Mouse (Mus musculus) forebrain, postnatal 0 days (tissue): ENCODE data around the gene Stab2. TPM values are rescaled to one million over a fixed set of nuclear protein-coding genes. Genes with fewer than 3 reads are reported as not detected.

Source experiments
- ATAC-seq: fragments of 200-750 bp; cut with Nextera tagmentation; 2 replicates; pipeline ENCODE4 v1.8.0; 2017; ENCODE audit warnings: mild to moderate bottlenecking, moderate library complexity
- DNase-seq: peaks from one replicate; pipeline ENCODE4 v3.0.0-alpha.2; 2015
- H3K27ac ChIP-seq: fragments of 300-500 bp; sonication (generic); 2 replicates; pipeline ENCODE4 v1.5.1; 2014; ENCODE audit warnings: low read depth, mild to moderate bottlenecking, antibody characterized with exemption, low read length, moderate library complexity, mixed read lengths
- H3K27me3 ChIP-seq: fragments of 300-500 bp; sonication (generic); 2 replicates; pipeline ENCODE4 v1.6.1; 2014; ENCODE audit warnings: mild to moderate bottlenecking, low read length, mixed read lengths; ENCODE audit not compliant: insufficient read depth
- H3K36me3 ChIP-seq: fragments of 300-500 bp; sonication (generic); 2 replicates; pipeline ENCODE4 v1.6.1; 2014; ENCODE audit warnings: mild to moderate bottlenecking, moderate library complexity; ENCODE audit not compliant: insufficient read depth
- H3K4me1 ChIP-seq: fragments of 300-500 bp; sonication (generic); 2 replicates; pipeline ENCODE4 v1.6.1; 2014; ENCODE audit warnings: antibody characterized with exemption; ENCODE audit not compliant: insufficient read depth
- H3K4me2 ChIP-seq: fragments of 300-500 bp; sonication (generic); 2 replicates; pipeline ENCODE4 v1.6.1; 2014; ENCODE audit warnings: low read depth, mild to moderate bottlenecking, moderate library complexity
- H3K4me3 ChIP-seq: fragments of 300-500 bp; sonication (generic); 2 replicates; pipeline ENCODE4 v1.5.1; 2014; ENCODE audit warnings: low read depth, low read length, mixed read lengths
- H3K9ac ChIP-seq: fragments of 300-500 bp; sonication (generic); 2 replicates; pipeline ENCODE4 v1.6.1; 2014; ENCODE audit warnings: mild to moderate bottlenecking
- H3K9me3 ChIP-seq: fragments of 300-500 bp; sonication (generic); 2 replicates; pipeline ENCODE4 v1.6.1; 2016; ENCODE audit warnings: low read length
- CTCF ChIP-seq: sonication (generic); IDR thresholded peaks from 2 replicates; pipeline ENCODE4 v1.5.1; 2016; ENCODE audit warnings: antibody characterized with exemption, control low read depth, low read depth
- WGBS: fragments of 180-500 bp; shearing (Covaris S2); extraction: QIAGEN DNeasy Blood & Tissue Kit; methylation state at CpG from one replicate; pipeline ENCODE4 v1.1.7; 2014; 5-methylcytosine and 5-hydroxymethylcytosine counted together
- polyA plus RNA-seq: library from polyadenylated mRNA; unstranded; fragments of >200 nt; fragmentation: Nextera tagmentation; extraction: Ambion mirVana; gene quantifications from 2 replicates; pipeline ENCODE4 v1.2.1, GENCODE M21; 2015
- total RNA-seq: library from RNA; depleted of rRNA; stranded (reverse); fragments of >200 nt; gene quantifications from 2 replicates; pipeline ENCODE4 v1.2.3, GENCODE M21; 2014

Gene Stab2
- total and polyA plus RNA-seq, 2 experiments from 2014 or later = 0.08 to 0.19 TPM

GRCm38 (mm10) chr10:86992238-86992976, 15.4 kb downstream of the Stab2 start:
- H3K4me1 ChIP-seq = no peaks in the 10 kb centered on the region
- no peaks in the 10 kb centered on the region for H3K36me3 ChIP-seq
- H3K9ac ChIP-seq = no peak overlapping the region
- DNase-seq (no peak), ATAC-seq (no peak)
- no peaks in the 10 kb centered on the region for H3K27me3 ChIP-seq
- no peak overlapping the region for H3K27ac ChIP-seq
- no peak overlapping the region for H3K4me3 ChIP-seq
- no peaks in the 10 kb centered on the region for H3K9me3 ChIP-seq
- H3K4me2 ChIP-seq = no peak overlapping the region
- no peak for TF ChIP-seq CTCF
- 83% methylated on average over 14 of the region's 14 CpGs for WGBS

DNA sequence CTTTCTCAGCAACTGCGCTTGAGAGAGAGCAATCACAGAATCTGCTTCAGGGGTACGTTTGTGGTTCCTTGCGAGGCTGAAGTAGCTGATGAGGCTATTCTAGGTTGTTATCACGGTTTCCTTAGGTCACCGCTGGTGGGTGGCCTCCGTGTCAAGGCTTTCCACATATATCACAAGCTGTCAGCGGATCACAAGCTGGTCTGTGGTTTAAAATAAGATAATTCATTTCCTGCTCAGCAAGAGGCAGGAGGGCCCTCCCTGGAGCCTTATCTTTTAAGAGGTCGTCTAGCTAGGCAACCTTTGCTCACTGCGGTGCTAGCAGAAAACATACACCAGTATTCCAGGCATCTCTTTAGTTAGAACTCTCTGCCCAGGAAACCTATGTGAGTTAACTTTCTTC, 17.2 kb downstream of the Stab2 start:
- 91% methylated on average over 9 of the region's 9 CpGs for WGBS

GRCm38 (mm10) chr10:86989838-86990237, 18.0 kb downstream of the Stab2 start:
- H3K4me3 ChIP-seq = no peak overlapping the region
- H3K27me3 ChIP-seq = no peaks in the 10 kb centered on the region
- H3K4me2 ChIP-seq = no peak overlapping the region
- ATAC-seq (no peak), DNase-seq (no peak)
- 63% methylated on average over 8 of the region's 8 CpGs for WGBS
- H3K9ac ChIP-seq = no peak overlapping the region
- H3K27ac ChIP-seq = no peak overlapping the region
- no peaks in the 10 kb centered on the region for H3K4me1 ChIP-seq
- no peaks in the 10 kb centered on the region for H3K36me3 ChIP-seq
- TF ChIP-seq CTCF = no peak
- H3K9me3 ChIP-seq = no peaks in the 10 kb centered on the region

More for the DNA sequence above, 17.2 kb downstream of the Stab2 start:
- Histone ChIP-seq H3K27ac (no peak overlapping the region), H3K4me2 (no peak overlapping the region), H3K27me3 (no peaks in the 10 kb centered on the region), H3K36me3 (no peaks in the 10 kb centered on the region), H3K4me3 (no peak overlapping the region), H3K4me1 (no peaks in the 10 kb centered on the region), H3K9me3 (no peaks in the 10 kb centered on the region), H3K9ac (no peak overlapping the region)
- ATAC-seq (no peak), DNase-seq (no peak)
- no peak for TF ChIP-seq CTCF

- ATAC-seq (0 out of 2 replicates have a peak, but pooled peaks have one; percentile 34), DNase-seq (peak; percentile 10)
- Histone ChIP-seq H3K4me3 (no peak overlapping the region), H3K9ac (no peak overlapping the region), H3K4me1 (no peaks in the 10 kb centered on the region), H3K27me3 (no peaks in the 10 kb centered on the region), H3K36me3 (no peaks in the 10 kb centered on the region), H3K4me2 (no peak overlapping the region), H3K27ac (no peak overlapping the region), H3K9me3 (no peaks in the 10 kb centered on the region)
- 74% methylated on average over 5 of the region's 5 CpGs for WGBS
- peak; percentile 30; the same call in 1 of the 2 replicates for TF ChIP-seq CTCF
Observed at GRCm38 (mm10) chr10:86976001-86976726, 31.7 kb downstream of the Stab2 start.

- Histone ChIP-seq H3K9me3 (no peaks in the 10 kb centered on the region), H3K27me3 (no peaks in the 10 kb centered on the region), H3K4me1 (no peaks in the 10 kb centered on the region), H3K4me2 (no peak overlapping the region), H3K9ac (no peak overlapping the region), H3K4me3 (no peak overlapping the region), H3K36me3 (no peaks in the 10 kb centered on the region), H3K27ac (no peak overlapping the region)
- no peak for TF ChIP-seq CTCF
- ATAC-seq (no peak), DNase-seq (no peak)
- 81% methylated on average over 5 of the region's 5 CpGs for WGBS
Observed at GRCm38 (mm10) chr10:86973276-86973675, 34.5 kb downstream of the Stab2 start.

GRCm38 (mm10) chr10:86972503-86972826, 35.4 kb downstream of the Stab2 start:
- 25% methylated on average over 7 of the region's 7 CpGs for WGBS

More at GRCm38 (mm10) chr10:86972503-86972826, 35.4 kb downstream of the Stab2 start:
- no peak for TF ChIP-seq CTCF
- H3K36me3 ChIP-seq = no peaks in the 10 kb centered on the region
- DNase-seq (no peak), ATAC-seq (no peak)
- no peaks in the 10 kb centered on the region for H3K27me3 ChIP-seq
- no peak overlapping the region for H3K4me3 ChIP-seq
- peak overlapping the region; percentile 41 for H3K4me2 ChIP-seq
- no peaks in the 10 kb centered on the region for H3K4me1 ChIP-seq
- H3K9ac ChIP-seq = peak overlapping the region; percentile 18; the same call in 1 of the 2 replicates
- no peak overlapping the region for H3K27ac ChIP-seq
- H3K9me3 ChIP-seq = no peaks in the 10 kb centered on the region
